Mouse (Mus musculus) MEL (cell line): ENCODE results near the gene Myrfl. TPM values are rescaled to one million over a fixed set of nuclear protein-coding genes. Genes with fewer than 3 reads are reported as not detected.

ENCODE experiments used
- DNase-seq: peaks from one replicate; pipeline ENCODE4 v3.0.0; 2011; ENCODE audit warnings: low read depth, low spot score
- H3K27ac ChIP-seq: 2 replicates; pipeline ENCODE4 v1.5.1; 2012; ENCODE audit warnings: low read depth, mild to moderate bottlenecking, control low read depth, low read length, moderate library complexity; ENCODE audit not compliant: control insufficient read depth
- H3K27me3 ChIP-seq, 2 experiments: fragments of 150-350 bp in 1 of 2; sonication (generic) in 1 of 2; 2 replicates each; pipeline ENCODE4 v1.6.1; 2012; ENCODE audit warnings: low read length in 2 of 2, mild to moderate bottlenecking in 2 of 2, improper control_type of control experiment in 1 of 2, moderate library complexity in 1 of 2; ENCODE audit not compliant: insufficient read depth in 2 of 2, control insufficient read depth in 1 of 2
- H3K36me3 ChIP-seq, 2 experiments: 2 replicates each; pipeline ENCODE4 v1.6.1; 2012 to 2014; ENCODE audit warnings: low read length in 2 of 2, improper control_type of control experiment in 1 of 2, inconsistent platforms in 1 of 2, mild to moderate bottlenecking in 1 of 2; ENCODE audit not compliant: insufficient read depth in 2 of 2, control insufficient read depth in 1 of 2
- H3K4me1 ChIP-seq, 2 experiments: fragments of 150-350 bp in 1 of 2; sonication (generic) in 1 of 2; 2 replicates each; pipeline ENCODE4 v1.6.1; 2012; ENCODE audit warnings: low read length in 2 of 2, improper control_type of control experiment in 1 of 2, mild to moderate bottlenecking in 1 of 2; ENCODE audit not compliant: insufficient read depth in 2 of 2, control insufficient read depth in 1 of 2
- H3K4me3 ChIP-seq, 2 experiments: fragments of 150-350 bp in 1 of 2; sonication (generic) in 1 of 2; 2 replicates each; pipeline ENCODE4 v1.5.1; 2012; ENCODE audit warnings: low read depth in 2 of 2, low read length in 2 of 2, mild to moderate bottlenecking in 2 of 2, moderate library complexity in 2 of 2, control low read depth in 1 of 2, improper control_type of control experiment in 1 of 2; ENCODE audit not compliant: control insufficient read depth in 1 of 2, insufficient read depth in 1 of 2
- H3K79me2 ChIP-seq: 2 replicates; pipeline ENCODE4 v1.6.1; 2012; ENCODE audit warnings: mild to moderate bottlenecking, low read length, moderate library complexity; ENCODE audit not compliant: control insufficient read depth, poor library complexity, insufficient read depth
- H3K9ac ChIP-seq: 2 replicates; pipeline ENCODE4 v1.6.1; 2012; ENCODE audit warnings: low read depth, mild to moderate bottlenecking, control low read depth, low read length, moderate library complexity; ENCODE audit not compliant: control insufficient read depth, poor library complexity, severe bottlenecking
- H3K9me3 ChIP-seq: fragments of 150-350 bp; sonication (generic); replicated peaks from 2 replicates; pipeline ENCODE4 v1.6.1; 2012; ENCODE audit warnings: mild to moderate bottlenecking, low read length, improper control_type of control experiment, moderate library complexity; ENCODE audit not compliant: insufficient read depth
- BHLHE40 ChIP-seq: IDR thresholded peaks from 2 replicates; pipeline ENCODE4 v1.6.1; 2012; ENCODE audit warnings: low read depth, mild to moderate bottlenecking, inconsistent platforms, low read length, improper control_type of control experiment, borderline replicate concordance
- CHD1 ChIP-seq: IDR thresholded peaks from 2 replicates; pipeline ENCODE4 v1.6.1; 2012; ENCODE audit warnings: low read depth, mild to moderate bottlenecking, inconsistent platforms, low read length, improper control_type of control experiment
- CHD2 ChIP-seq: IDR thresholded peaks from 2 replicates; pipeline ENCODE4 v1.6.1; 2011; ENCODE audit warnings: low read length, improper control_type of control experiment
- ETS1 ChIP-seq: IDR thresholded peaks from 2 replicates; pipeline ENCODE4 v1.6.1; 2012; ENCODE audit warnings: low read depth, mild to moderate bottlenecking, inconsistent platforms, low read length, improper control_type of control experiment, moderate library complexity
- GABPA ChIP-seq: IDR thresholded peaks from 2 replicates; pipeline ENCODE4 v1.6.1; 2012; ENCODE audit warnings: low read depth, mild to moderate bottlenecking, inconsistent platforms, low read length, improper control_type of control experiment, moderate library complexity
- GATA1 ChIP-seq: IDR thresholded peaks from 2 replicates; pipeline ENCODE4 v1.6.1; 2011; ENCODE audit warnings: low read depth, low read length, improper control_type of control experiment
- KAT2A ChIP-seq: conservative IDR thresholded peaks from 2 replicates; pipeline ENCODE4 v1.6.1; 2012; ENCODE audit warnings: low read depth, low read length, improper control_type of control experiment, inconsistent platforms
- MAZ ChIP-seq: IDR thresholded peaks from 2 replicates; pipeline ENCODE4 v1.6.1; 2012; ENCODE audit warnings: low read depth, mild to moderate bottlenecking, inconsistent platforms, low read length, improper control_type of control experiment
- MXI1 ChIP-seq: IDR thresholded peaks from 2 replicates; pipeline ENCODE4 v1.6.1; 2011; ENCODE audit warnings: mild to moderate bottlenecking, low read depth, low read length, improper control_type of control experiment
- MYC ChIP-seq: IDR thresholded peaks from 2 replicates; pipeline ENCODE4 v1.6.1; 2011; ENCODE audit warnings: low read depth, mild to moderate bottlenecking, low read length, improper control_type of control experiment, moderate library complexity
- NELFE ChIP-seq: IDR thresholded peaks from 2 replicates; pipeline ENCODE4 v1.6.1; 2011; ENCODE audit warnings: low read depth, low read length, improper control_type of control experiment
- POLR2A ChIP-seq, 2 experiments: IDR thresholded peaks; 2 replicates each; pipeline ENCODE4 v1.6.1; 2011 to 2012; ENCODE audit warnings: low read length in 2 of 2, mild to moderate bottlenecking in 2 of 2, control low read depth in 1 of 2, improper control_type of control experiment in 1 of 2, low read depth in 1 of 2, moderate library complexity in 1 of 2; ENCODE audit not compliant: control insufficient read depth in 1 of 2, insufficient read depth in 1 of 2, poor library complexity in 1 of 2
- POLR2AphosphoS5 ChIP-seq: IDR thresholded peaks from 2 replicates; pipeline ENCODE4 v1.6.1; 2012; ENCODE audit warnings: low read depth, borderline replicate concordance, mild to moderate bottlenecking, inconsistent platforms, low read length, moderate library complexity, mixed read lengths
- RAD21 ChIP-seq: IDR thresholded peaks from 2 replicates; pipeline ENCODE4 v1.6.1; 2011; ENCODE audit warnings: mild to moderate bottlenecking, low read depth, low read length, improper control_type of control experiment
- SMC3 ChIP-seq: IDR thresholded peaks from 2 replicates; pipeline ENCODE4 v1.6.1; 2011; ENCODE audit warnings: low read depth, low read length, improper control_type of control experiment
- ZC3H11A ChIP-seq: IDR thresholded peaks from 2 replicates; pipeline ENCODE4 v1.6.1; 2012; ENCODE audit warnings: low read depth, mild to moderate bottlenecking, inconsistent platforms, low read length, improper control_type of control experiment
- ZNF384 ChIP-seq: IDR thresholded peaks from 2 replicates; pipeline ENCODE4 v1.6.1; 2012; ENCODE audit warnings: low read depth, mild to moderate bottlenecking, inconsistent platforms, low read length, improper control_type of control experiment
- polyA plus RNA-seq, 2 experiments: library from polyadenylated mRNA; stranded (reverse) in 1 of 2; unstranded in 1 of 2; fragments of >175 nt in 1 of 2; fragments of >200 nt in 1 of 2; gene quantifications; 2 replicates each; pipeline versions ENCODE4 v1.2.1 to v1.2.4; 2012; ENCODE audit warnings: low replicate concordance in 2 of 2, low read depth in 1 of 2; ENCODE audit not compliant: insufficient read length in 2 of 2, insufficient read depth in 1 of 2, missing spikeins in 1 of 2
- total RNA-seq: library from RNA; depleted of rRNA; stranded (reverse); fragments of 300-350 nt; gene quantifications from 2 replicates; pipeline ENCODE4 v1.2.3, GENCODE M21; 2012

Myrfl gene
- total and polyA plus RNA-seq, 3 experiments = 0.03 TPM; not detected in 2

DNA sequence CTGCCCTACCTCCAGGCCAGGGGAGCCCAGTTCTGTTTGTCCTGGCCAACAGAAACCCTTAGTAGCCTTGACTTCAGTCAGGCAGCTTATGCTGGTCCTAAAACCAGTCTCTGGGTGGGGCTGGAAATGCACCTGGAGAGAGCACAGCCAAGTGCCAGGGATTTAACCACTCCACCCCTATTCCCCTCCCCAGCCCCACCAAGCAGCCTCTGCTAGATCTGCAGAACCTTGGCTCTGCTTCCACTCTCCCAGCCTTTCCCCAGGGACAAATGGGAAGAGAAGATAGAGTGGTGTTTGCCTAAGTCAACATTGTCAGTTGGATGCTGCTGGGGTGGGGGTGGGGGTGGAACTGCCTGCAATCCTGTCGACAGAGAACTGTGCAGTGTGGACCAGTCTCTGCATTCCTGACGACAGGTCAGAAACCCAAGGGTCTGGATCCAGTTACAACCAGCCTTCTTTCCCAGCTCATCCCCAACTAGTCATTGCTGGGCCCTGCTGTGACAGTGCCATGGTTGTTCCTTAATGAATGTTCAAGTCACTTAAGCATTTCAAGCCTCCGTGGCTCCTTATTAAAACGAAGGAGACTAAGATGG lies 135.1 kb downstream of the Myrfl start:
- Histone ChIP-seq H3K27ac (no peak overlapping the region), H3K9me3 (no peaks in the 10 kb centered on the region)
- TF ChIP-seq MAZ (no peak), GABPA (no peak), MXI1 (no peak), GATA1 (no peak), CHD1 (no peak), MYC (no peak), ZNF384 (no peak), SMC3 (no peak), KAT2A (no peak), RAD21 (no peak), CHD2 (no peak), NELFE (no peak), ETS1 (no peak), POLR2A (IDR thresholded peaks at IDR 0.05; ENCODE audit: control insufficient read depth in 1 of 2, insufficient read depth in 1 of 2, low read depth in 1 of 2, low read length in 2 of 2, poor library complexity in 1 of 2) (no peak)
- TF ChIP-seq, all 39 proteins: peak for 0
- DNase-seq = no peak
- Histone ChIP-seq H3K27me3 (no peaks in the 10 kb centered on the region), H3K79me2 (no peaks in the 10 kb centered on the region), H3K4me3 (no peak overlapping the region), H3K9ac (no peak overlapping the region), H3K4me1 (no peaks in the 10 kb centered on the region), H3K36me3 (no peaks in the 10 kb centered on the region)

- Histone ChIP-seq H3K27me3 (no peaks in the 10 kb centered on the region), H3K36me3 (no peaks in the 10 kb centered on the region), H3K4me3 (no peak overlapping the region), H3K27ac (no peak overlapping the region), H3K9ac (no peak overlapping the region), H3K4me1 (no peaks in the 10 kb centered on the region), H3K9me3 (no peaks in the 10 kb centered on the region), H3K79me2 (no peaks in the 10 kb centered on the region)
- TF ChIP-seq ZC3H11A = no peak
- no peak for TF ChIP-seq POLR2AphosphoS5
- no peak for TF ChIP-seq BHLHE40
- no peak for TF ChIP-seq KAT2A
- no peak for DNase-seq
Observed at GRCm38 (mm10) chr10:116760561-116760960, 136.2 kb downstream of the Myrfl start.
